Mouse (Mus musculus) bone marrow, adult 2 months (tissue): Measurements from ENCODE around the gene Hoxd9. TPM values are rescaled to one million over a fixed set of nuclear protein-coding genes. Genes with fewer than 3 reads are reported as not detected.

Source experiments
- H3K27ac ChIP-seq: fragments of 200-500 bp; 2 replicates; pipeline ENCODE4 v1.5.1; 2012; ENCODE audit warnings: low read depth, mild to moderate bottlenecking, control low read depth, inconsistent platforms, low read length; ENCODE audit not compliant: control insufficient read depth, poor library complexity, insufficient read depth
- H3K4me1 ChIP-seq: fragments of 200-500 bp; 2 replicates; pipeline ENCODE4 v1.6.1; 2011; ENCODE audit warnings: low read length; ENCODE audit not compliant: control insufficient read depth, insufficient read depth
- H3K4me3 ChIP-seq: fragments of 200-500 bp; replicated peaks from 2 replicates; pipeline ENCODE3; 2011; ENCODE audit warnings: mild to moderate bottlenecking, low read depth, low read length, control low read depth; ENCODE audit not compliant: control insufficient read depth
- CTCF ChIP-seq: fragments of 200-500 bp; IDR thresholded peaks from 2 replicates; pipeline ENCODE4 v1.5.1; 2011; ENCODE audit warnings: low read length, control low read depth; ENCODE audit not compliant: control insufficient read depth, insufficient read depth
- POLR2A ChIP-seq: fragments of 200-500 bp; IDR thresholded peaks from 2 replicates; pipeline ENCODE4 v1.6.1; 2011; ENCODE audit warnings: low read depth, mild to moderate bottlenecking, control low read depth, low read length, borderline replicate concordance; ENCODE audit not compliant: control insufficient read depth
- WGBS: fragments of 180-500 bp; shearing (Covaris S2); methylation state at CpG from one replicate; pipeline ENCODE4 v1.1.7; 2018; 5-methylcytosine and 5-hydroxymethylcytosine counted together
- polyA plus RNA-seq: library from polyadenylated mRNA; stranded (reverse); fragments of >200 nt; gene quantifications from 2 replicates; pipeline ENCODE4 v1.2.4, GENCODE M21; 2011; ENCODE audit warnings: low replicate concordance; ENCODE audit not compliant: missing spikeins, insufficient read depth, insufficient read length

Gene Hoxd9
- polyA plus RNA-seq, 1 experiment, result not detected

DNA sequence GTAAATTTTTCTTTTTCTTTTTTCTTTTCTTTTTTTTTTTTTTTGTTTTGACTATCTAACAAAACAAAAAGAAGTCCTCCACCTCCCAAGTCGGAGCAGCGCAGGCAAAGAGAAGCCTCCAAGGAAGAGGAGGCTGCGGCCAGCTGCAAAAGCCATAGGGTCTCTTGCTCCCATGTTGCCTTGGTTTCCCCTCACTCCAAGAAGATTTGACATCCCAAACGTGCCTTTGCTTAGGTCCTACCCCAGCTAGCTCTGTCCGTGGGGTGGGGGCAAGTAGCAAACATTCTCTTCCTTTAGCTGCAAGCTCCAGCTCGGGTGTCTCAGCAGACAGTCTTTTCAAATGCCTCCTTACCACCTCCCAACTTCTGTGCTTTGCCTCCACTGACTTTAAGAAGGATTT, 36.2 kb downstream of the Hoxd9 start:
- 6% methylated on average over 6 of the region's 6 CpGs for WGBS
- H3K4me1 ChIP-seq, result no peaks in the 10 kb centered on the region
- no peak for TF ChIP-seq POLR2A
- no peak for TF ChIP-seq CTCF
- no peak overlapping the region for H3K4me3 ChIP-seq
- H3K27ac ChIP-seq, result no peak overlapping the region

DNA sequence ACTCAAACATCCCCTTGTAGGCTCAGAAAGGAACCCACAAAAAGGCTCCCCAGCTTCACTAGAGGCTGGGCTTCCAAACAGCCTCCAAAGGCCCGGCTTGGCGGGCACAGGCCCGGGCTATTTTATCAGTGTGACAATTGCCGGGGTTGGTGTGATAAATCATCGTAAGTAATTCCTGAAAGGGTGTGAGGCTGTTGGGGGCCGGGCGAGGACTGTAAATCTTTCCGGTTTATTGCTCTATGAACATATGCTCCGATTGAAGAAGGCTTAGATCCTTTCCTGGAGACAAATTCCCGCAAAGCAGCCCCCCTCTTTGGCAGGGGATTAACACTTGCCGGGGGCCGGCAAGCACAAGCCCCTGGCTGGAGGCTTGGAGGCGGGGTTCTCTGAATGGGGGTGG, 36.9 kb downstream of the Hoxd9 start:
- no peak for TF ChIP-seq CTCF
- TF ChIP-seq POLR2A, result no peak
- 6% methylated on average over 13 of the region's 13 CpGs for WGBS
- Histone ChIP-seq H3K4me1 (no peaks in the 10 kb centered on the region), H3K27ac (no peak overlapping the region), H3K4me3 (no peak overlapping the region)

DNA sequence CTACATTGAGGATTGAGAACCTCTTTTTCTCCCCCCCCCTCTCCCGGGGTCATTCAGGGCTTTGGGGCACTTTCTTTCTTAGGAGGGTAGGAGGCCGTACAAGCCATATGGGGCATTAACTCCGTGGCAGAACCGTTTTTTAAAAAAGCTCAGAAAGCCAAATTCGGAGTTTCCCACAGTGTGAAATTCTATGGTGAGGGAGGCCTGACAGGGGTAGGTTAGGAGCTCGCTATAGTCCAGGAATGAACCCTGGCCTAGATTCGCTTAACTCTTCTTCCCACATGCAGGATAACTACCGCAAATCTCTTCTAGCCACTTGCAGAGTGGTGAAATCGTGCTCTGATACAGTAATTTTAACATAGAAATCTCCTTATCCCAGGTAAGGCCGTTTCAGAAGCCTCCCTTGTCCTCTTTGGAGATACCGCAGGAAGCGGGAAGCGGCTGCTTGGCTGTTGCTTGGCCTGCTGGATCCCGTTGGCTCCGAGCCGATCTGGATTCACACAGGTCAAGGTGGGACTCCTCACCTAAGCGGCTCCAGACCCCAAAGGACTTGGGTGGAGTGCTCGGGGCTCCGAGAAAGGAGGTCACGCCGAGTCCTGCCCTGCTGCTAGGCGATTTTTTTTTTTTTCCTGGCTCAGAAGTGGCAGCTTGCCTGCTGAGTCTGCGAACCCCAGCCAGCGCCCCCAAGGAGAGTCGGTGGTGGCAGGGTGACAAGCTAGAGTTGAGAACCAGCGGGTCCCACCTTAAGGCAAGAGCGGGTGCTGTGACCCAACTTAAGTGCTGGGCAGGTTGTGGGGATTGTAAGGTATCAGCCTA, 37.7 kb downstream of the Hoxd9 start:
- no peak overlapping the region for H3K4me3 ChIP-seq
- no peaks in the 10 kb centered on the region for H3K4me1 ChIP-seq
- WGBS, result 18% methylated on average over 27 of the region's 27 CpGs
- H3K27ac ChIP-seq, result no peak overlapping the region
- TF ChIP-seq CTCF, result no peak
- no peak for TF ChIP-seq POLR2A

- Histone ChIP-seq H3K27ac (no peak overlapping the region), H3K4me3 (no peak overlapping the region), H3K4me1 (no peaks in the 10 kb centered on the region)
- TF ChIP-seq POLR2A (no peak), CTCF (no peak)
- 5% methylated on average over 42 of the region's 42 CpGs for WGBS
These were observed 38.5 kb downstream of the Hoxd9 start for GRCm38 (mm10) chr2:74735851-74736687.

DNA sequence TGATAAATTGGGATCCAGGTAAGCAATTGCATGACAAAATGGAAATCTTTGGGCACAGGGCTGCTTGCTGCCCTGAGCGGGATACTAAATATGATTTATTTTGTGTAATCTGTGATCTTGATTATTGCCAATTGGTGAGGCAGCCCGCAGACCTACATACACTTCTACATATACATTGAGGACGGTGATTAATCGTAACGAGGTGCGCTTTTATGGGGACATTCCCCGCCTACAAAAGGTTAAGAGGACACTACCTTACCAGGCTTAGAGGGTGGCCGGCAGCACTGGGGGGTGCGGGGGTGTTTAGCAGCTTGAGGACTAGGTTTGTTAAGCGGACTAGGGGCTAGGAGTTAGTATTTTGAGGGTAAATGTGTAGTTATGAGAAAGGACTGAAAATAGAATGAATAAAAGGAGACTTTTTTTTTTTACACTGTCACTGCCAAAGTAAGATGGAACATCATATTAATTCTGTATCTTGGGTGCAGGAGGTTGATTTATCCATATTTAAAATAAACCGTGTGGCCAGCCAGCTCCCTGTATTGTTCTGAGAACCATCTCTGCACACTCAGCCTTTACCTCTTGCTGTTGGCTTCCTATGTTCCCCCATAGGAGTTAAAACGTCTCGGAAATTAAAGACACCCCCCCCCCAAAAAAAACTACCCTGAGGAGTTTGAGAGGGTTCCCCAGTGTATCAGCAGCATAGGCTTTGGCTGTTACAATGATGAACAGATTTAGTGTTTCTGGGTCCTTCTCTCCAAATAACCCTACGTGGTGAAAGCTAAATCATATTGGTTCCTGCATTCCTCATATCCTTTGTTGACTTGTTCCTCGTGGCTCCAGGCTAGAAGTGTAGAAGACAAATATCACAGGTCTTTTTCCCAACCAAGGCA, 39.4 kb downstream of the Hoxd9 start:
- WGBS, result 20% methylated on average over 15 of the region's 15 CpGs
- no peak overlapping the region for H3K4me3 ChIP-seq
- TF ChIP-seq CTCF (no peak), POLR2A (no peak)
- no peak overlapping the region for H3K27ac ChIP-seq
- H3K4me1 ChIP-seq, result no peaks in the 10 kb centered on the region

GRCm38 (mm10) chr2:74737578-74738070, 40.1 kb downstream of the Hoxd9 start:
- TF ChIP-seq CTCF, result no peak
- no peak for TF ChIP-seq POLR2A
- H3K4me1 ChIP-seq, result no peaks in the 10 kb centered on the region
- H3K27ac ChIP-seq, result no peak overlapping the region
- 38% methylated on average over 7 of the region's 7 CpGs for WGBS
- no peak overlapping the region for H3K4me3 ChIP-seq

GRCm38 (mm10) chr2:74738623-74739475, 41.3 kb downstream of the Hoxd9 start:
- Histone ChIP-seq H3K4me1 (no peaks in the 10 kb centered on the region), H3K4me3 (no peak overlapping the region), H3K27ac (no peak overlapping the region)
- 7% methylated on average over 20 of the region's 20 CpGs for WGBS
- TF ChIP-seq POLR2A (no peak), CTCF (no peak)

DNA sequence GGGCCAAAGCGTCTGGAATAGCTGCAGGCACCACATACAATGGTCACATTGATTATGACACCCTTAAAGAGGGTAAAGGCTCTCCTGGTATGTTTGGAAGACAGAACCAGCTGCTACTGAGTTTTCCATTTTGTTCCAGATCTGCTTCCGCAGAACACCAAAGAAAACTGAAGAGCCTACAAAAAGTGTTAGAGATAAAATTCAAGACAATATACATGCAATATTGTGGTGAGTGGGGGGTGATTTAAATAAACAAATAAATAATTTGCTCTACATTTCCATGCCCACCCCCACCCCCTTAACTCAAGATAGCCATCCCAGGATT, 41.9 kb downstream of the Hoxd9 start:
- no peak overlapping the region for H3K4me3 ChIP-seq
- 26% methylated on average over 2 of the region's 2 CpGs for WGBS

More for the DNA sequence above, 41.9 kb downstream of the Hoxd9 start:
- no peak overlapping the region for H3K27ac ChIP-seq
- H3K4me1 ChIP-seq, result no peaks in the 10 kb centered on the region
- TF ChIP-seq CTCF (no peak), POLR2A (no peak)
